Mouse (Mus musculus) inflammation-experienced regulatory T-cells, adult 6 months (primary cell): ENCODE measurements around the gene Phlpp1. TPM values are rescaled to one million over a fixed set of nuclear protein-coding genes. Genes with fewer than 3 reads are reported as not detected.
A peak's percentile ranks its signal among the peaks of the same experiment; 100 is the strongest.

Experiments used
- ATAC-seq: one replicate; pipeline ENCODE4 v1.8.0; 2017
- polyA plus RNA-seq, 3 experiments: library from polyadenylated mRNA; unstranded; fragments of 100-300 nt; shearing (Covaris generic); gene quantifications; one replicate each; pipeline ENCODE4 v1.2.1; 2017

The Phlpp1 gene
- polyA plus RNA-seq, 3 experiments from 2014 or later, result 4.4 to 7.8 (median 7.6) TPM

DNA sequence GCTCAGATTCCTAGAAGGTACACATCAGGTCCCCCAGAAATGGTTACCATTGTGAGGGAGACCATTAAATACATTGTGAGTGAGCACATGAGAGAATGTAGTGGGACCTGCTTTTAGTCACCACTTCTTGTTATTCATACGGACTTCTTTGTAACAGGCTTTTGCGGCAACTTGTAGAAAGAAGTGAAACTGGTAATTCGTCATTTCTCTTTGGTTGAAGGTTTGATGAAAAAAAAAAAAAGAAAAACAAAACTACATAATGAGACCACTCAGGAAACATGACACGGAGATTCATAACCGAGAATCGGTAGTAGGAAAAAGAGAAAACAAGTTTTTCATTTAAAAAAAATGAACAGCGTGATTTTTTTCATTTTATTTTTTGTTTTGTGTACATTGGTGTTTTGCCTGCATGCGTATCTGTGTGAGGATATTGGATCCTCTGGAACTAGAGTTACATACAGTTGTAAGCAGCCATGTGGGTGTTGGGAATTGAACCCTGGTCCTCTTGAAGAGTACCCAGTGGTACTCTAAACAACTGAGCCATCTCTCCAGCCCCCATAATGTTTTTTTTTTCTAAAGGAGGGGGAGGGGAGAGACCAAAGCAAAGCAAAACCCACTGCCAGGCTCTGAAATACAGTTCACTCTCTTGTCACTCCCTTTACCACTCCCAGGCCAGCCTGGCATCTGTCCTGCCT lies 150.0 kb downstream of the Phlpp1 start:
- ATAC-seq, result peak; percentile 38

- ATAC-seq, result no peak
Measured at GRCm38 (mm10) chr1:106326691-106327090, 155.1 kb downstream of the Phlpp1 start.

GRCm38 (mm10) chr1:106342100-106342499 lies 170.5 kb downstream of the Phlpp1 start:
- ATAC-seq, result no peak

DNA sequence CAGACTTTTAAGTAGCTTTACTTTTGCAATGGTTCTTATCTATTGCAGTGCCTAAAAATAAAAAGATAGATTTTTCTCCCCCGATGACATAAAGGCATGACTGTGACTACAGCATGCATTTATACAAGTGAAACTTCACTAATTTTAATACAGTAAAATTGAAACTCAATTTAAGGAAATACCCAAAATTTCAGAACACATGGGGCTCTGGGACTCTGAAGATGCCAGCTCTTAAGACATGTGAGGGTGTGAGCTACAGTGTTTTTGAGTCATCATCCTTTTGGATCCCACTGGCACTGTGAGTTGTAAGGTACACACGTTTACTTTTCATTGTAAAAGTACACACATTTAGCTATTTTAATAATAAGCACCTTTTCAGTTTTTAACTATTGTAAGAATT lies 173.7 kb downstream of the Phlpp1 start:
- ATAC-seq, result no peak

GRCm38 (mm10) chr1:106346776-106347175 lies 175.2 kb downstream of the Phlpp1 start:
- no peak for ATAC-seq

DNA sequence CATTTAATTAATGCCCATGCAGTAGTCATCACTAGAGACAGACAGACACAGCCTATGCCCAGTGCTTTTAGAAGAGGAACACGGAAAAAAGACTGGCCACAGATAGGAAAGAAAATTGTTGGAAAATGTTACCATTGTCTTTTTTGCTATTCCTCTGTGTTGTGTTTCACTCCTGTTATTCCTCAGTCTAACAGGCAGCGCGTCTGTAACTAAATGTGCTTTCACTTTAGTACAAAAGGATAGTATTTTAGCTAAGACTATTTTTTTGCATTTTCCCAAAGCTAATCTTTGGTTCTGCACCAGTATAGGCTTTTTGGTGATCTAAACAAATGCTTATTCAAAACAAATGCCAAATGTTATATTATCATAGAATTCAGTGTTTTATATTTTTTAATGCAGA lies 177.6 kb downstream of the Phlpp1 start:
- no peak for ATAC-seq

DNA sequence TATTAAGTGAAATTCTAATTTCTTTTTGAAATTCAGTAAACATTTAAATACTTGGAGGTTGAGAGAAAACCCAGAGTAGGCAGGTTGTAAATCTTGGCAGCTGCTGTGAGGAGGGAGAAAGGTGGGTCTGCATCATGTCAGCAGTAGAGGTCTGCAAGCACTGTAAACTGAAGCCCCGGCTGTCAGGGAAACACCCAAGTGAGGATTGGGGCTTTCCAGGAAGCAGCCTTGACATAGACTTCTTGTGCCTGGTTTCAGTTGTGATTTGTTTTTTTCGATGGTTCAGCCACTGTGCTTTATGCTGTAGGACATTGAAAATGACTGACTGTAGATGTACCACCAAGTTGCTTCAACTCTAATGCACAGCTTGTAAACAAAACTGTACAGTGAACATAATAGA lies 180.0 kb downstream of the Phlpp1 start:
- ATAC-seq, result no peak

DNA sequence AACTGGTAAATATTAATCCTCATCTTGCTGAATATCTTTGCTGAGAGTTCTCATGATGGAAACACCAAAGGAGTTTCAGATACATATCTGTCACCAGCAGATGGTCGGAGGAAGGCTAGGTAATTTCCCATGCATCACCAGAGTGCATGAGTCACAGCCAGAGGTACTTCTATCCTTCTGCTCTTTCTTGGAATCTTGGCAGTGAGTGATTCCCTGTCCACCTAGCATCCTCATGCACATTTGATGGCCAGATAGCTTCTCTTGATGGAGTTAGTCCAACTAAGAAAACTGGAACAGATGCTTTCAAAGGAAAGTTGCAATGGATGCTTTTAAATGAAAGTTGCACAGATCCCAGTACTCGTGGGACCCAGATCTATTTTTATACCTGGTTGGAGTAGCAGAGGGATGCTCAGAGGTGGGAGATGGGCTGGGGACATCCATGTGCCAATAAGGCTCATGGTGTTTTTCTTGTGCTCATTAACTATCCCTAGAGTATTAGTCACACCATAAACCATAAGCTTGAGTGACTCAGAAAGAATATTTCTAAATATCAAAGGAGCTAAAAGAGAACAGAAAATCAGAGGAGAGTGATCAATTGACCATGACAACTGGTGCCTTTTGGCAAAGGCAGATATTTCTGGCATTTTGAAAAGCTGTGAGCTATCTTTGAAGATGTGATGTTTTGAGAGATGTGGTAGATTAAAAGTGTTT lies 181.4 kb downstream of the Phlpp1 start:
- ATAC-seq, result peak; percentile 32

DNA sequence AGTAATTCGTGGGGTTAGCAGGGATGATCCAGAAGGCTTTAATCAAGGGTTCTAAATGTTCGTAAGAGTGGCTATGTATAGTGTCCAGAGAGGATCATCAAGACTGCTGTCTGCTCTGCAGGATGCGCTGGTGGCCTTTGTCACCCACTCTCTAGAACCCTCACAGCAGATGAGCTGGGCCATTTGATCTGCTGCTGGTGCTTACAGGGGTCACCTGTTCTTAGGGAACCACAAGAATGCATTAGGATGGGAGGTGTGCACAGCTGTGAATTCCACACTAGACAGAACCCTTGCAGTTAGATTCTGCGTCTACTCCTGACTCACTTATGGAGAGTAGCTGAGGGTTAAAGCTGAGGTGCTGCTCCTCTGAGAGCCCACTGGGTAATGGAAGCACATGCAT lies 182.4 kb downstream of the Phlpp1 start:
- ATAC-seq, result no peak

DNA sequence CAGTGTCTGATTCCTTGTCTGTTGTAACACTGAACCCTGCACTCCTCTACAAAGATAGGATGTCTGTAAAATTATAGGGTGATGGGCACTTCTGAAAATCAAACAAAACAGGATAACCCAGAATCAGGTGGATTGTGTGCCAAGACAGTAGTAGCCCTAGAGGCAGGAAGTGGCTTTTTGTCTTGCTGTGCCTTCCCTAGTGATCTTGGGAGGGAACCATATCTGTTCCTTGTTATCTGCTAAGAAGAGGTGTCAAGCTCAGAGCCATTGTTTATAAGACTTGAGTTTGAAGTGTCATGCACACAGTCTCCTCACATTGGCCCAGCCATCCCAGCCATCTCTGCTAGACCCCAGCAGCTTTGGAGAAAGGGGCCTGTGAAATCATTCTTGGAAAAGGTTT lies 187.9 kb downstream of the Phlpp1 start:
- no peak for ATAC-seq

- no peak for ATAC-seq
Measured at GRCm38 (mm10) chr1:106362841-106363604, 191.5 kb downstream of the Phlpp1 start.

DNA sequence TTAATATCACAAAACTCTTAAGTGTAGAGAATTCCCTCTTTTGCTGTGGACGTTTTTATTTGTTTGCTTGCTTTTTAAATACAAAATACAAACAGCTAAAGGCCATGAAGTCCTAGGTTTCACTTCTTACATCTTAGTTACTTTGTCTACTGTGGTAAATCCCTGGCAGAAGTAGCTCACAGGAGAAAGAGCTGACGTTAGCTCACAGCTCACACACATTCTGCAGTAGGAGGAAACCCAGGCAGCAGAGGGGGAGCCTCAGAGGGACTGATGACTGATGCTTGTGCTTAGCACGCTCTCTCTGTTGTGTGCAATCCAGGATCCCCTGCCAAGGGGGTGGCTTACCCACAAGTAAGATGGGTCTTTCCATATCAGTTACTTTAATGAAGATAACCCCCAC lies 197.8 kb downstream of the Phlpp1 start:
- no peak for ATAC-seq

GRCm38 (mm10) chr1:106372446-106372845 lies 200.9 kb downstream of the Phlpp1 start:
- ATAC-seq, result no peak

GRCm38 (mm10) chr1:106373656-106374055 lies 202.1 kb downstream of the Phlpp1 start:
- ATAC-seq, result no peak

DNA sequence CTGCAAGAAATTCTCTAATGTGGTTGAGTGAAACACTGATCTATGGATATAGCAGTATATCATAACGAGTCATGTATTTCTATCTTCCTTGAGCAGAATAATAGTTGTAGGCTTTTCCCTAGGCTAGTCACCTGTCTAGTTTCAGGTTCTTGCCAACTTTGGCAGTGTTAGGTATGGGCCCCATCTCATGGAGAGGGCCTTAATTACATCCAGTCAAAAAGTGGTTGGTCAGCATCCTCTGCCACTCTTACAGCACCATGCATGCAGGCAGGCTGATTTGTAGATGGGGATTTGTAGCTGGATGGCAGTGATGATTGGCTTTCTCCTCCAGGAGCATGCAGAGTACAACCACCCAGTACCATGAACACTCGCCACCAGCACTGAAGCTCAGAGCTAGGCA lies 202.7 kb downstream of the Phlpp1 start:
- ATAC-seq, result no peak

GRCm38 (mm10) chr1:106374971-106375370 lies 203.4 kb downstream of the Phlpp1 start:
- peak; percentile 60 for ATAC-seq

- peak; percentile 53 for ATAC-seq
Measured at GRCm38 (mm10) chr1:106376003-106376402, 204.5 kb downstream of the Phlpp1 start.

- no peak for ATAC-seq
Measured at GRCm38 (mm10) chr1:106380465-106380864, 208.9 kb downstream of the Phlpp1 start.

GRCm38 (mm10) chr1:106386542-106386941 lies 215.0 kb downstream of the Phlpp1 start:
- no peak for ATAC-seq

DNA sequence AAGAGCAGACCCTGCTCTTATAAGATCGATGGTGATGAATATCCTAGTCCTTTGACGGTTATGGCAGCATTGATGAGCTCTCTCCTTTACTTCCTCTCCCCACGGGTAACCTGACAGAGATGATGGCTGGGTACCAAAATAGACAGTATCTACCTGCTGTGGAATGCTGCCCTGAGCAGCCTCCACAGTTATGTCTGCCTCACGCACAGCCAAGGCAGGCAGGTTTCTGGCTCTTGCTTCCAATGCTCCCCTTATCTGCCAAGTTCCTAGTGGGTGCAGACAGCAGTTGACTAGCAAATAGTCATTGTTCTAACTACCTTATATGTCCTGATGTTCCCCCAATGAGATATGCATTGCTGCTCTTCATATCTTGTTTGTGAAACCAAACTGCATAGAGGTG lies 215.7 kb downstream of the Phlpp1 start:
- no peak for ATAC-seq

DNA sequence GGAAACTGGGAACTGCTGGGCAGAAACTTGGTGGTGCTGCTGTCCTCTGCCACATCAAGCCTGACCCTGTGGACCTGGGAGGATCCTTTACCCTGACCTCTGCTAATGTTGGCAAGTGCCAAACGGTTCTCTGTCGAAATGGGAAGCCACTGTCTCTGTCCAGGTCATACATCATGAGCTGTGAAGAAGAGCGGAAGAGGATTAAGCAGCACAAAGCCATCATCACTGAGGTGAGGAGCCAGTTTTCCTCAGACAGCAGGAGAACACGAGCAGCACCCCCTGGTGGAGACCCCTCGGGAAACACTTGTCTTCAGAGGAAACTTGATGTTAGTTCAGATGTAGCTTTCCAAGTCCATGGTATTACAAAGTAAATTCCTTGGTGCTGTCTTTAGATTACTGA lies 218.1 kb downstream of the Phlpp1 start:
- ATAC-seq, result peak; percentile 84

GRCm38 (mm10) chr1:106393072-106393471 lies 221.5 kb downstream of the Phlpp1 start:
- no peak for ATAC-seq

GRCm38 (mm10) chr1:106394678-106395077 lies 223.1 kb downstream of the Phlpp1 start:
- no peak for ATAC-seq

DNA sequence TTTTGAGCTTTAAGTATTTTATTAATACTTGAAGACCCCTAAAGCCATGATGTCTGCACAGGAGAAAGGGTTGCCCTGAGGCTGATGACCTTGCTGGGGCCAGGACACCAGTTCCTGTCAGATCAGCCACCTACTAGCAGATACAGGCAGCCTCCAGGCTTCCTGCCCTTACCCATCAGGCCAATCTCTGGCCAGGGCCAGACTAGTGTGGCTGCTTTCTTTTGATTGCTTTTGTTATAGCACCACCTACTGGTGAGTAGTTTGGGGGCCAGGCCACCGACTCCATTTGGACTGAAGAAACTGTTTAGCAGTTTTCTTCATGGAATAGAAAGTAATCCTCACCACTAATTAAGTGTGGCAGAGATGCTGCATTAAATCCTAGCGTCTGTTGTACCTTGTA lies 223.9 kb downstream of the Phlpp1 start:
- ATAC-seq, result peak; percentile 81
